ENCODE assay signal across 19 mouse cellular contexts in the genomic region with DNA sequence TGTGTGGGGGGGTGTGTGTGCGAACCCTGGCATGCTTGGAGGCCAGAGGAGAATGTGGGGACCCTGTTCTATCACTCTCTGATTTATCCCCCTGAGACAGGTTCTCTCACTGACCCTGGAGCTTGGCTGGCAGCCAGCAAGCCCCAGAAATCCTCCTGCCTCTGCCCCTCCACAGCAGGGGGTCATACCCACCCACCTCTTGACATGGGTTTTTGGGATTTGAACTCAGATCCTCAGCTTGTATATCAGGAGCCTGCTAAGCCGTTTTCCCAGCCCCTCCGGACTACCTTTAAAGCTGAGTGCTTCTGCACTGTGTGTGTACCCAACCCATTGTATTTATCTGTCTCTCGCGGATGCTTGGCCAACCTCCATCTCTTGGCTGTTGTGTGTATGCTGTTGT.
"Had no signal": no experiment of that assay in that cellular context is flagged by ENCODE, and none has a peak within 500 bp of the region (broad histone marks: within the 10 kb centered on the region; RNA-seq: fewer than 3 reads in every experiment).

No protein-coding gene starts in this region.

- H3K9ac ChIP-seq: liver, embryonic 13.5 days; liver, embryonic 15.5 days; liver, postnatal 0 days; lung, embryonic 15.5 days; midbrain, embryonic 12.5 days; midbrain, embryonic 15.5 days; neural tube, embryonic 12.5 days; stomach, embryonic 15.5 days had no signal

- ATAC-seq: liver, postnatal 0 days; lung, postnatal 0 days; midbrain, embryonic 15.5 days had no signal

- H3K9me3 ChIP-seq: liver, embryonic 13.5 days; liver, embryonic 15.5 days; lung, embryonic 15.5 days; midbrain, embryonic 12.5 days; midbrain, embryonic 15.5 days; neural tube, embryonic 12.5 days; stomach, embryonic 15.5 days had no signal

- H3K27me3 ChIP-seq: liver, embryonic 13.5 days; liver, embryonic 15.5 days; lung, embryonic 15.5 days; midbrain, embryonic 15.5 days; neural tube, embryonic 12.5 days; stomach, embryonic 15.5 days had no signal

- H3K4me3 ChIP-seq: liver, embryonic 13.5 days; liver, embryonic 15.5 days; lung, embryonic 15.5 days; megakaryocyte, embryonic 14.5 days; midbrain, embryonic 12.5 days; midbrain, embryonic 15.5 days; neural tube, embryonic 12.5 days; stomach, embryonic 15.5 days had no signal

- H3K27ac ChIP-seq: liver, embryonic 13.5 days; liver, embryonic 15.5 days; lung, embryonic 15.5 days; midbrain, embryonic 12.5 days; midbrain, embryonic 15.5 days; neural tube, embryonic 12.5 days; stomach, embryonic 15.5 days; stomach, postnatal 0 days had no signal

- DNase-seq: liver; liver, embryonic 13.5 days; liver, postnatal 0 days; lung, adult 2 months; lung, postnatal 14 days; lung, postnatal 36 days; right cerebral cortex, postnatal 14 days; thymus, adult 2 months; thymus, postnatal 25 days; thymus, postnatal 4 days had no signal

- H3K4me2 ChIP-seq: liver, embryonic 13.5 days; liver, embryonic 15.5 days; lung, embryonic 15.5 days; midbrain, embryonic 12.5 days; midbrain, embryonic 15.5 days; neural tube, embryonic 12.5 days; stomach, embryonic 15.5 days had no signal

- H3K36me3 ChIP-seq: liver, embryonic 13.5 days; liver, embryonic 15.5 days; lung, embryonic 15.5 days; midbrain, embryonic 12.5 days; midbrain, embryonic 15.5 days; neural tube, embryonic 12.5 days; stomach, embryonic 15.5 days had no signal

- H3K4me1 ChIP-seq: liver, embryonic 15.5 days had no signal
